Mouse (Mus musculus) heart, adult 8-10 months (tissue): ENCODE data around the gene Alyref2. TPM values are rescaled to one million over a fixed set of nuclear protein-coding genes. Genes with fewer than 3 reads are reported as not detected.

Experiments
- total RNA-seq, 4 experiments: library from RNA; stranded (reverse); gene quantifications; 2 replicates each; pipeline ENCODE4 v1.2.4; 2022

The Alyref2 gene
- total RNA-seq, 4 experiments from 2014 or later, result 1.8 to 2.8 (median 2.1) TPM

Other genes with a start within 250 kb of the Alyref2 start
- 10 to 100 TPM; 15.4 to 20.8 (median 19.1) TPM for gene B4galt3, start 233.2 kb upstream of the Alyref2 start, total RNA-seq
- 10 to 100 TPM; 11.9 to 16.6 (median 12.7) TPM for gene Ppox, start 222.3 kb upstream of the Alyref2 start, total RNA-seq
- 10 to 100 TPM; 18.9 to 21.1 (median 19.9) TPM for gene Usp21, start 215.5 kb upstream of the Alyref2 start, total RNA-seq
- 10 to 100 TPM; 88.2 to 96.3 (median 90.7) TPM for gene Ufc1, start 208.5 kb upstream of the Alyref2 start, total RNA-seq
- 10 to 100 TPM; 21.2 to 26.1 (median 21.9) TPM for gene Dedd, start 174.3 kb upstream of the Alyref2 start, total RNA-seq
- 10 to 100 TPM; 26.9 to 36.8 (median 29.4) TPM for gene Nit1, start 157.8 kb upstream of the Alyref2 start, total RNA-seq
- gene Pfdn2, start 157.8 kb upstream of the Alyref2 start, total RNA-seq, result 100 to 1,000 TPM in 1 of 4 experiments, 10 to 100 TPM in 3; 55.3 to 103 (median 78.2) TPM
- gene Klhdc9, start 142.7 kb upstream of the Alyref2 start, total RNA-seq, result under 1 TPM in 1 of 4 experiments, not detected in 3; 0.16 TPM
- under 1 TPM in 3 of 4 experiments, not detected in 1; 0.11 to 0.38 (median 0.25) TPM for gene Nectin4, start 133.4 kb upstream of the Alyref2 start, total RNA-seq
- gene Arhgap30, start 114.5 kb upstream of the Alyref2 start, total RNA-seq, result 1 to 10 TPM; 1.7 to 3.0 (median 2.0) TPM
- gene Usf1, start 92.2 kb upstream of the Alyref2 start, total RNA-seq, result 10 to 100 TPM; 43.0 to 48.4 (median 45.2) TPM
- 1 to 10 TPM in 3 of 4 experiments, under 1 TPM in 1; 0.75 to 2.0 (median 1.3) TPM for gene Tstd1, start 84.6 kb upstream of the Alyref2 start, total RNA-seq
- gene F11r, start 65.9 kb upstream of the Alyref2 start, total RNA-seq, result 10 to 100 TPM; 34.5 to 36.2 (median 35.6) TPM
- gene Itln1, start 31.8 kb downstream of the Alyref2 start, total RNA-seq, result not detected
- gene Cd244a, start 55.7 kb downstream of the Alyref2 start, total RNA-seq, result 1 to 10 TPM in 1 of 4 experiments, under 1 TPM in 3; 0.09 to 1.3 (median 0.17) TPM
- under 1 TPM; 0.16 to 0.49 (median 0.31) TPM for gene Ly9, start 103.9 kb downstream of the Alyref2 start, total RNA-seq
- gene Slamf7, start 149.6 kb downstream of the Alyref2 start, total RNA-seq, result under 1 TPM; 0.16 to 0.32 (median 0.28) TPM
- gene Cd48, start 178.5 kb downstream of the Alyref2 start, total RNA-seq, result 1 to 10 TPM; 1.1 to 2.7 (median 1.6) TPM